Mouse (Mus musculus): ENCODE measurements around the gene Foxq1. TPM values are rescaled to one million over a fixed set of nuclear protein-coding genes. Genes with fewer than 3 reads are reported as not detected.

The Foxq1 gene
- 1 to 10 TPM; 2.3 to 2.5 (median 2.4) TPM for total RNA-seq (2022)

GRCm38 (mm10) chr13:31555834-31556233, at the start of gene Foxq1:
TSS of gene Foxq1 (plus strand) at chr13:31556134.
- DNase-seq (ENCODE audit: low spot score in 2 of 2) = no peak

- DNase-seq (ENCODE audit: low spot score in 2 of 2) = no peak
Measured at GRCm38 (mm10) chr13:31506494-31507167, 49.3 kb upstream of the Foxq1 start.

- no peak for DNase-seq (ENCODE audit: low spot score in 2 of 2)
Measured at GRCm38 (mm10) chr13:31515261-31515660, 40.7 kb upstream of the Foxq1 start.

GRCm38 (mm10) chr13:31518411-31518886, 37.5 kb upstream of the Foxq1 start:
- no peak for DNase-seq (ENCODE audit: low spot score in 2 of 2)

GRCm38 (mm10) chr13:31518971-31519370, 37.0 kb upstream of the Foxq1 start:
- no peak for DNase-seq (ENCODE audit: low spot score in 2 of 2)

- no peak for DNase-seq (ENCODE audit: low spot score in 2 of 2)
Measured at GRCm38 (mm10) chr13:31524976-31525375, 31.0 kb upstream of the Foxq1 start.

GRCm38 (mm10) chr13:31531186-31531585, 24.7 kb upstream of the Foxq1 start:
- no peak for DNase-seq (ENCODE audit: low spot score in 2 of 2)

- peak in 1 of 2 experiments; percentile 7 for DNase-seq (ENCODE audit: low spot score in 2 of 2)
Measured at GRCm38 (mm10) chr13:31531651-31532061, 24.3 kb upstream of the Foxq1 start.

- no peak for DNase-seq (ENCODE audit: low spot score in 2 of 2)
Measured at GRCm38 (mm10) chr13:31534726-31535125, 21.2 kb upstream of the Foxq1 start.

GRCm38 (mm10) chr13:31543021-31543420, 12.9 kb upstream of the Foxq1 start:
- DNase-seq (ENCODE audit: low spot score in 2 of 2) = no peak

- no peak for DNase-seq (ENCODE audit: low spot score in 2 of 2)
Measured at GRCm38 (mm10) chr13:31546784-31547183, 9.2 kb upstream of the Foxq1 start.

- no peak for DNase-seq (ENCODE audit: low spot score in 2 of 2)
Measured at GRCm38 (mm10) chr13:31547204-31547603, 8.7 kb upstream of the Foxq1 start.

GRCm38 (mm10) chr13:31547610-31548009, 8.3 kb upstream of the Foxq1 start:
- DNase-seq (ENCODE audit: low spot score in 2 of 2) = no peak

- no peak for DNase-seq (ENCODE audit: low spot score in 2 of 2)
Measured at GRCm38 (mm10) chr13:31556964-31557767, 1.2 kb downstream of the Foxq1 start.

- no peak for DNase-seq (ENCODE audit: low spot score in 2 of 2)
Measured at GRCm38 (mm10) chr13:31557768-31558520, 2.0 kb downstream of the Foxq1 start.

GRCm38 (mm10) chr13:31558521-31559418, 2.8 kb downstream of the Foxq1 start, which contains the start of gene A530084C06Rik:
TSS of gene A530084C06Rik (minus strand) at chr13:31559333.
- peak in 1 of 2 experiments; percentile 9 for DNase-seq (ENCODE audit: low spot score in 2 of 2)

GRCm38 (mm10) chr13:31559419-31560144, 3.6 kb downstream of the Foxq1 start:
- peak in 1 of 2 experiments; percentile 9 for DNase-seq (ENCODE audit: low spot score in 2 of 2)

GRCm38 (mm10) chr13:31564394-31564793, 8.5 kb downstream of the Foxq1 start:
- no peak for DNase-seq (ENCODE audit: low spot score in 2 of 2)

- no peak for DNase-seq (ENCODE audit: low spot score in 2 of 2)
Measured at GRCm38 (mm10) chr13:31567099-31567498, 11.2 kb downstream of the Foxq1 start.

Measured in layer of hippocampus, adult 8-10 months (tissue).